Mouse (Mus musculus): ENCODE results near the gene Fmod. TPM values are rescaled to one million over a fixed set of nuclear protein-coding genes. Genes with fewer than 3 reads are reported as not detected.

Gene Fmod
- polyA plus RNA-seq, 1 experiment = 3.6 TPM

DNA sequence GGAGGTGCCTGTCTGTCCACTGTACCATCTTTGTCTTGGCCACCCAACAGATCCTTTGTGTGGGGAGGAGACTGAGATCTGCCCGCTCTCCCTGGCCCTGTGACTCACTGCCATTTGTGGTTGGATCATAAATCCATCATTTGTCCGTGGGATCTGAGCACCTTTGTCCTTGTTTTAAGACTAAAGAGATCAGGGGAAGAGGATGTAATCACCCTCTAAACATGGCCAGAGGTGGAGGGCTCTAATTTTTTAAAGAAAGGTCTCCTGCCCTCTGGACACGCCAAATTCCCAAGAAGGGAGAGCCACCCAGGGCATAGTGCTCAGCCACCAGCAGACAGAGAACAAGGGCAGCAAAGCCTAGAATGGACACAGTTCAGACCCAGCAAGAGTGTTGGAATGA lies 54.8 kb downstream of the Fmod start:
- H3K4me1 ChIP-seq (ENCODE audit: control insufficient read depth, insufficient read depth, low read length) = peaks cover 18% of the 10 kb centered on the region
- no peak overlapping the region for H3K27ac ChIP-seq (ENCODE audit: control insufficient read depth, insufficient read depth, low read depth, low read length)

DNA sequence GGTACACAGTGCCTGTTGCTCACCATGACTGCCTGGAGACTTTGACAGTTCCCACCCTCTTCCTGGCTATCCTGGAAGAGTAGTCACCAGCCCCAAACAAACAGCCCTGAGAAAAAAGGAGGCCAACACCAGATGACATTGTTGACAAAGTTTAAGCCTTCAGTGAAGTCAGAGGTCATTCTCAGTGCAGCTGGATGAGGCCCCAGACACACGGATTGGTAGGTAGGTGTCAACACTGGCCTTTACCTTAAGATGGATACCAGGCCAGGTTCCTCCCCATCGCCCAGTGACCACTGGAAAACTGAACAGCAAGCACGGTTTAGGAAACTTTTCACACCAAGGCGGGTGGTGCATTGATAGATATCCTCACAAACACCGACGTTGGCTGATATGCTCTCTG lies 55.3 kb downstream of the Fmod start:
- no peak for TF ChIP-seq CTCF (IDR thresholded peaks at IDR 0.05; ENCODE audit: control insufficient read depth, insufficient read depth, insufficient replicate concordance, low read depth, low read length)
- no peak for TF ChIP-seq POLR2A (IDR thresholded peaks at IDR 0.05; ENCODE audit: control insufficient read depth, low read depth, low read length)
- no peaks in the 10 kb centered on the region for H3K27me3 ChIP-seq (ENCODE audit: control insufficient read depth, insufficient read depth, low read length)
- H3K36me3 ChIP-seq (ENCODE audit: control insufficient read depth, insufficient read depth, low read length) = no peaks in the 10 kb centered on the region
- H3K4me3 ChIP-seq (ENCODE audit: control insufficient read depth, low read depth, low read length) = no peak overlapping the region
- peak overlapping the region; percentile 83; the same call in 1 of the 2 replicates for H3K27ac ChIP-seq (ENCODE audit: control insufficient read depth, insufficient read depth, low read depth, low read length)
- peaks cover 18% of the 10 kb centered on the region for H3K4me1 ChIP-seq (ENCODE audit: control insufficient read depth, insufficient read depth, low read length)

More for the DNA sequence above, 54.8 kb downstream of the Fmod start:
- Histone ChIP-seq H3K36me3 (ENCODE audit: control insufficient read depth, insufficient read depth, low read length) (no peaks in the 10 kb centered on the region), H3K27me3 (ENCODE audit: control insufficient read depth, insufficient read depth, low read length) (no peaks in the 10 kb centered on the region), H3K4me3 (ENCODE audit: control insufficient read depth, low read depth, low read length) (no peak overlapping the region)
- TF ChIP-seq CTCF (IDR thresholded peaks at IDR 0.05; ENCODE audit: control insufficient read depth, insufficient read depth, insufficient replicate concordance, low read depth, low read length) (no peak), POLR2A (IDR thresholded peaks at IDR 0.05; ENCODE audit: control insufficient read depth, low read depth, low read length) (no peak)

DNA sequence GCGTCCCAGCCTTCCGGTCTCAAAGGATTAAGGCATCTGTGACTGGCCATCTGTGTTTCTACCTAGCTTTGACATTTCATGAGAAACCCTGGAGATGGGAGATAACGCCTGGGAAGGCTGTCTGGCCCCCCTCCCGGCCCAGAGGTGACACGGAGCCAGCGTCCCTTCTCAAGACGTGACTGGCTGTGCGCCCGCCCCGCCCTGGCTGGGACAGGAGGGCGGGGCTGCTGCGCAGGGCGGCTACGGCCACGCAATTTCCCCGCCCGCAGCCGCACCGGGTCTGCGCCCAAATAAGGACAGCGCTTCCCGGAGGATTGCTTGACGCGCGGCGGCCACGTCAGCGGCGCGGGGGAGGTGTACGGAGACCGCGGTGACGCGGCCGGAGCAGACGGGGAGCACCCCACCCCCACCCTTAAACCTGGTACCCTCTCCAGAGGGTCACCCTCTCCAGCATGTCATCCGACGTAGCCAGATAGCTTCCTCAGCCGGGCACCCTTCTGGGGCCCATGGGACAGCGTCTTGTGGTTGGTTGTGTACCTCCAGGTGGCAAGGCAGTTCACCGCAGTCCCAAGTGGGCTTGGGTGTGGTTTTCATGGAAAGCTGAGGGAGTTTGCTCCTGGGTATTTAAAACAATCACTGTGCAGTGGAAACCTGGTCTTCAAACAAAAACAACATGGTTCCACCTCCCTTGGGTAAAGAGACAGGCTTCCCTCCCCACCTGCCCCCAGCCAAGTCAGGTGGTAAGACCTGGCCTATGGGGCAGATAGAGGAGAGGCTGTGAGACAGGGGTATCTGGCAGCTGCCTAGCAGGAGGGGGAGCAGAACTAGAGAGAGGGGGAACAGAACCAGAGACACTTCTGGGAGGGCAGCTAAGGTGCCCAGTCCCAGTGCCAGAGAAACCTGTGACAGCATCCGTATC lies 56.1 kb downstream of the Fmod start:
- H3K4me1 ChIP-seq (ENCODE audit: control insufficient read depth, insufficient read depth, low read length) = peaks cover 20% of the 10 kb centered on the region
- peak overlapping the region; percentile 72 for H3K4me3 ChIP-seq (ENCODE audit: control insufficient read depth, low read depth, low read length)
- peak overlapping the region; percentile 83 for H3K27ac ChIP-seq (ENCODE audit: control insufficient read depth, insufficient read depth, low read depth, low read length)
- no peaks in the 10 kb centered on the region for H3K27me3 ChIP-seq (ENCODE audit: control insufficient read depth, insufficient read depth, low read length)
- no peaks in the 10 kb centered on the region for H3K36me3 ChIP-seq (ENCODE audit: control insufficient read depth, insufficient read depth, low read length)
- peak; percentile 41; the same call in 1 of the 2 replicates for TF ChIP-seq POLR2A (IDR thresholded peaks at IDR 0.05; ENCODE audit: control insufficient read depth, low read depth, low read length)
- TF ChIP-seq CTCF (IDR thresholded peaks at IDR 0.05; ENCODE audit: control insufficient read depth, insufficient read depth, insufficient replicate concordance, low read depth, low read length) = no peak

DNA sequence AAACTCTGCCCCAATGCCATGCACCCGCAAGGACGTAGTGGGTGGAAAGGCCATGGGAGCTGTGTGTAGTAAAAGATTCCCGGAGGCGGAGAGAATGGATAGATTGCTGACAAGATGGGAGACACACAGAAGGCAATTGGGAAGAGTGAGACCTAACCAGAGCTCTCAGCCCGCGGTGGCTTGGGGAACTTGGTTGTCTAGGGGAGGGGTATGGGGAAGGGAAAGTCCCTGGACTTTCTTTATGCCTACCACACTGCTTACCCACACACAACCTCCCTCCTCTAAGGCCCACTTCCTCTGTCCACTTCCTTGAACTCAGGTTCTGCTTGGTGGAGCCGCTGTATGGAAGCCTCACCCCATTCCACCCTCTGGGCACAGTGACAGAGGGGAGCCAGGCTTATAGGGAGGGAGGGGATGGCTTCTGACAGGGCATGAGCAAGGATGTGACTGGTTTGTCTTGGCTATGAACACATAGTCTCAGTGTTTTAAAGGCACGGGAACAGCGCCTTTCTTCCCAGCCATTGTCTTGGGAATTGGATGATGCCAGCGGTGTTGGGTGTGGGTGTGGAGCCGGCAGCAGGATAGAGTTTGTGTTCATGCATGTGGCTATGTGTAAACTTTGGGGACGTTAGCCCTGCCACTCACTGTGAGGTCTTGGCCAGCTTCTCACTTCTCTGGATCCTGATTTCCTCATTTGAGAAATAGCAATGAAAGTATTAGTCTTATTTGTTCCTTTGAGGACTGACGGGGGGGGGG lies 56.9 kb downstream of the Fmod start:
- Histone ChIP-seq H3K27ac (ENCODE audit: control insufficient read depth, insufficient read depth, low read depth, low read length) (peak overlapping the region; percentile 83), H3K36me3 (ENCODE audit: control insufficient read depth, insufficient read depth, low read length) (no peaks in the 10 kb centered on the region), H3K4me3 (ENCODE audit: control insufficient read depth, low read depth, low read length) (no peak overlapping the region), H3K27me3 (ENCODE audit: control insufficient read depth, insufficient read depth, low read length) (no peaks in the 10 kb centered on the region), H3K4me1 (ENCODE audit: control insufficient read depth, insufficient read depth, low read length) (peaks cover 28% of the 10 kb centered on the region)
- no peak for TF ChIP-seq POLR2A (IDR thresholded peaks at IDR 0.05; ENCODE audit: control insufficient read depth, low read depth, low read length)
- no peak for TF ChIP-seq CTCF (IDR thresholded peaks at IDR 0.05; ENCODE audit: control insufficient read depth, insufficient read depth, insufficient replicate concordance, low read depth, low read length)

DNA sequence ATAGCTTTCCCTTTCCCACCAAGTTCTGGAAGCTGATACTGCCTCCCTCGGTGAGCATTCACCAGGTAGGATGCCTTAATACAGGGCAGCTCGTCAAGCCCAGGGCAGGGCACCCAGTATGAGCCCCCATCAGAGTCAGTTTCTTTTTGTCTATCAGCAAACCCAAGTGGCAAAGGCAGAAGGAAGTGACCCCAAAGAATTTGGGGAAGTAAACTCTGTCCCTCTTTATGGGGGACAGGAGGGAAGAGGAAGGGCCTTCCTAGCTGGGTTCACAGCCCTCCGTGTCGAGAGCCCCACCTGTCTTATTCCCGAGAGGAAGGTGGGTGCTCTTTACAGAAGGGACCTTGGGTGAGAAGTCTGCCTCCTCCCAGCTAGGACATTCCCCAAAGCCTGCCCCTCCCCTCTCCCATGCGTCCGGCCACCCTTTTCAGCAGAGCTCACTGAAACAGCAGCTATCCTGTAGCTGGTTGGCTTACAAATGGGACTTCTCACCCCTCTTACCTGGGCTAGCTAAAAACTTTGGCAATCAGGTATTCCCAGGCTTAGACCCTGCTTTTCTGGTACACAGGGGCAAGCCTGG lies 58.1 kb downstream of the Fmod start:
- Histone ChIP-seq H3K27ac (ENCODE audit: control insufficient read depth, insufficient read depth, low read depth, low read length) (no peak overlapping the region), H3K27me3 (ENCODE audit: control insufficient read depth, insufficient read depth, low read length) (no peaks in the 10 kb centered on the region), H3K4me1 (ENCODE audit: control insufficient read depth, insufficient read depth, low read length) (peaks cover 32% of the 10 kb centered on the region), H3K4me3 (ENCODE audit: control insufficient read depth, low read depth, low read length) (no peak overlapping the region), H3K36me3 (ENCODE audit: control insufficient read depth, insufficient read depth, low read length) (no peaks in the 10 kb centered on the region)
- no peak for TF ChIP-seq POLR2A (IDR thresholded peaks at IDR 0.05; ENCODE audit: control insufficient read depth, low read depth, low read length)
- no peak for TF ChIP-seq CTCF (IDR thresholded peaks at IDR 0.05; ENCODE audit: control insufficient read depth, insufficient read depth, insufficient replicate concordance, low read depth, low read length)

DNA sequence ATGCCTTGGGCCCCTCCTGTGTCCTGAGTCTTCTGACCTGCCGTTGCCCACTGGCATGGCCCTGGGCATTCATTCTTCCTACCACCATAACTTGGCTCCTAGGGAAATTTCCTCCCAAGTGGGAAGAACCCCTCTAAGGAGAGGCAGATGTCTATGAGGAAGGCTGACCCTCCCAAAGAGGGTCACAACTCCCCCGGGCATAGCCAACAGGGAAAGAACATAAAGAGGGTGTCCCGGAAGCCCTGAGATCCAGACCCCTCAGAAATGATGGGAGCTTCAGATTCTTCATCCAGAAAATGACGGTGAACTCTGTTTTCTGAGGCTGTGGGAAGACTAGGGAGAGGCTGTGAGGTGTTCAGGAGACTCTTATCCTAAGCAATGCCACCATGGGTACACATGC lies 58.7 kb downstream of the Fmod start:
- Histone ChIP-seq H3K4me1 (ENCODE audit: control insufficient read depth, insufficient read depth, low read length) (peaks cover 32% of the 10 kb centered on the region), H3K4me3 (ENCODE audit: control insufficient read depth, low read depth, low read length) (no peak overlapping the region), H3K27me3 (ENCODE audit: control insufficient read depth, insufficient read depth, low read length) (no peaks in the 10 kb centered on the region), H3K27ac (ENCODE audit: control insufficient read depth, insufficient read depth, low read depth, low read length) (no peak overlapping the region), H3K36me3 (ENCODE audit: control insufficient read depth, insufficient read depth, low read length) (no peaks in the 10 kb centered on the region)
- TF ChIP-seq CTCF (IDR thresholded peaks at IDR 0.05; ENCODE audit: control insufficient read depth, insufficient read depth, insufficient replicate concordance, low read depth, low read length) = no peak
- no peak for TF ChIP-seq POLR2A (IDR thresholded peaks at IDR 0.05; ENCODE audit: control insufficient read depth, low read depth, low read length)
